Mouse (Mus musculus) right cerebral cortex, adult 2 months (tissue): ENCODE data around the gene Pnp.
"Not testable (repeated sequence)": the region's sequence is repeated elsewhere in the genome, so short reads cannot be mapped to it uniquely, and the experiment has no call there.

Source experiments
- DNase-seq, 2 experiments: peaks; one replicate each; pipeline ENCODE4 v3.0.0; 2021 to 2022; ENCODE audit warnings: low spot score in 2 of 2

The Pnp gene

DNA sequence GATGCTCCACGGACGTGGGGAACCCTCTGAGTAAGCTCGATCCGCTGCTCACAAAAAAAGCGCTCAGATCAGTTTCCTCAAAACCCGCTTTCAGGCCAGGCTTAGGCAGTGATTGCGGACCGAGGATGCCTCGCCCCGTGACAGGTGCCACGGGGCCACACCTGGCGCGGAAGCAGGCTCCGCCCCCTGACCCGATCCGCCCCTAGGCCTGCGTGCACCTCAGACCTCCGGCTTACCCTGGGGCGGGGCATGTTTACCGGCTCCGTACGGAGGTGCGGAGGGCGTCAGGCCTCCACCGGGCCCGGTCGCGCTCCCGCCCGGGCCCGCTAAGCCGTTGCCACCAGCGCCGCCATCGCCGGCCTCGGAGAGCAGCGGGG, 517 bp upstream of the Pnp start:
- peak; percentile 34 to 52 for DNase-seq

DNA sequence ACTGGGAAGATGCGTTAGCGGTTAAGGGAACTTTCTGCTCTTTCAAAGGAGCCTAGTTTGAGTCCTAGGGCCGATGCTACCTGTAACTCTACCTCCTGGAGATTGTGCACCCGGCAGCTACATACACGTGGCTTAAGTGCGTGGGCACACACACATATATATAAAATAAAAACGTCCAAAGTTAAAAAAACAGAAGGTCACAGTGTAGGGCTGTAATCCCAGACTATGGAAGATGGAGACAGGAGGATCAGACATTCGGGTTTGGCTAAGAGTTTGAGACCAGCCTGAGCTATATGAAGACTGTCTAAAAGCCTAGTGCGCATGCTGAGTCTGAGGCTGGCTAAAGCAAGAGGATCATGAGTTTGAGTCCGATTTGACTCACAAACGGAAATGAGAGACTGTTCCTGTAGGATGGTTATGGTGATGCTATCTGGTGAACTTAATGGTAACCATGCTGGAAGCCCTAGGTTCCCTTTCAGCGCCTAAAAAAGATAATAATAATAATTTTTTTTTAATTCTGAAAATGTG, 675 bp downstream of the Pnp start:
- DNase-seq: no peak

DNA sequence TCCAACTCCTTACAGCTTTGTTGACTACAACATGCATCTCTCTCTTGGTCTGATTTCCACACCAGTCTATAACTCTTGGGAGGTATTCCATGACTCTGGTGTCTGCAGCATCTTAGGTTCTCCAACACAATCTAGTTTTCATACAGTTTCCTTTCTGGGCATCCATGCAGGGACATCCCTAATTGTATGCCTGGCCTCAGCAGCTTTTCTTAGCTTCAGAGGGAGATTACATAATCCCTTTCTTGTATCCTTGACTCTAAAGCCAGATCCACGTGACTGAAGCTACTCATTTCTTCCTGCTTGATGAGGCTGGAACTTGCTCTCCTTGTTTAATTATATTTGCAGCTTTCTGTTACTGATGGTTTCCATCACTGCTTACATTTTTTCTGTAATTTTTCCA, 5.8 kb downstream of the Pnp start:
- no peak for DNase-seq

DNA sequence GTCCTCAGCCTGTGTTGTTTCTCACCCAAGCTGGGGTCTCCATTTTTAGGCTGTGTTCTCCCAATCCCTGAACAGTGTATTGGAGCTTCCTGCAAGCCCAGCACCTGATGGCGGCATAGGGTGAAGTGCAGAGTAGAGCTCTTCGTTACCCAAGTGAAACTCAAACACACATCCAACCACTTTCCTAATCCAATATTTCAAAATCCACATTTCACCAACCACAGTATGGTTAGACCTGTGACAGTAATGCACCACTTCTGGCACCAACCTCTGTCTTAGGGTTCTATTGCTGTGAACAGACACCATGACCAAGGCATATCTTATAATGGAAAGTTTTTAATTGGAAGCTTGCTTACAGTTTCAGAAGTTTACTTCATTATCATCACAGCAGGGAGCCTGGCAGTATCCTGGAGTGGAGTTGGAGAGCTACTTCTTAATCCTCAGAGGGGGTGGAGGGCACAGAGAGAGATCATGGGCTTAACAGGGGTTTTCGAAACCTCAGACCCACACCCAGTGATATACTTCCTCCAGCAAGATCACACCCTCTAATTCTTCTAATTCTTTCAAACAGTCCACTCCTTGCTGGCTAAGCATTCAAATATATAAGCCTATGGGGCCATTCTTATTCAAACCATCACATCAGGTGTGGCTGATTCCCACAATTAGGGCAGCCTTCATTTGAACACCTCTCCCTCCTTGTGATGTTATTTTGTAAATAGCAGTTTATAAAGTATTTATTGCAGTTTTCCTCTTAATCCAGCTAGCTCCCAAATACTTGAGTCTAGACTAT, 7.4 kb downstream of the Pnp start:
- DNase-seq: no peak

DNA sequence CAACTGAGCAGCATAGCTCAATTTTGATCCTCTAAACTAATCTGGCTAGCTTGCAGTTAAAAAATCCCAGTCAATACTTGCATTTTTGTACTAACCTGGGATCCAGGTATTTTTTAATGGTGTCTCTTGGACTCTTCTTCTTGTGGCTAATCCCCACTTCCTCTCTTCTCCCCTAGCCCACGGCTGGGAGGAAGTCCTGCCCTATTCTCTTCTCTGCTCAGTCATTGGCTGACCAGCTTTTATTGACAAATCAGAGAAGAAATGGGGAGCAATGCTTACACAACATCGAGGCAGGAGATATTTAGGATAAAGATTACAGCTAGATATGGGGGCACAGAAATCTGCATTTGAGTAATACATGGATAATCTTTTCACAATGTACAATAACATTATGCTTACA, 8.1 kb downstream of the Pnp start:
- no peak for DNase-seq

DNA sequence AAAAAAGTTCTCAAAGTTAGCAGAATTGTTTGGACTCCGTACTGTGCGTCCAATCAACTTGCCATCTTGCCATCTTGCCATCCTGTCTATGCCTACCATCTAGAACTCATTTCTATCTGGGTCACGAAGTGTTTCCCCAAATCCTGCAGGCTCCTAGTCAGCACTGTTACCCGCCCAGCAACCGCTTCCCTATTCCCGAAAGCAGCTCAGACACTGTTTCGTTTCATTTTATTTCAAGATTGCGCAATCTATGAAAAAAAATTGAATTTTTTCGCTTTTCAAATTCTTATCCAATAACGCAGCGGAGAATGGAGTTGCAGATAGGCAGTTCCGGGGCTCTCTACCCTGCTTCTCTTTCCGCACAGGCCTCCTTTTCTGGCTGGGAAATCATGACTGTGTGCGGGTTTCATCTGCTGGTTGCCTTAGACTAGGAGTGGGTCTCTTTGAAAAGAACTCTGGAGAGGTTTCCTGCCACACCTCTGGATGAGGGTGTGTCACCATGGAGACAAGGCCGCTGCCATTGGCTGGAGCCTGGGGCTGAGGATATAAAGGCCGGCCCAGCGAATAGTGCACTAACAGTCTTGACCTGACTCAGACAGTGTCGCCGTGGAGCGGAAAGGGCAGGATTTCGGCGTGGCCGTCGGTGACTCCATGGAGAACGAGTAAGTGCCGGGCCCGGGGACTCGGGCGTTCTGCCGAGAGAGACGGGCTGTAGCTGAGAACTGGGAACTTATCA, 13.2 kb downstream of the Pnp start, which contains the start of gene Gm49342:
Gm49342 (plus strand) TSS at position 586 of the 736 bp plus-strand sequence.
- peak; percentile 83 to 93 for DNase-seq

DNA sequence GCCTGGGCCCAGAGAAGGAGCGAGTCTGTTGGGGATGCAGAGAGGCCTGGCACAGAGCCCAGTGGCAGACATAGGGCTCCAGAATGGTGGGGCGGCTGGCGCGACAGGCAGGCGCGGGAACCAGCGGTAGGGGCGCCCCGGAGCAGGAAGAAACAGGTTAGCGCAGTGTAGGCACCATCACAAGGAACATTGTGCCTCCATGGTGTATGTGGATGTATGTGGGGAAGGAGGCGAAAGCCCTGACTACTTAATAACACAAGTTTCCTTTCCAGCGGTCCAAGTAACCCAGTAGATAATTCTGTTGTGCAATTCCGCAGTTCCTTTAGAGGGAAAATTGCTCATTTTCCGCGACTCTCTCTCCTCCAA, 13.8 kb downstream of the Pnp start:
- not testable (repeated sequence) for DNase-seq

DNA sequence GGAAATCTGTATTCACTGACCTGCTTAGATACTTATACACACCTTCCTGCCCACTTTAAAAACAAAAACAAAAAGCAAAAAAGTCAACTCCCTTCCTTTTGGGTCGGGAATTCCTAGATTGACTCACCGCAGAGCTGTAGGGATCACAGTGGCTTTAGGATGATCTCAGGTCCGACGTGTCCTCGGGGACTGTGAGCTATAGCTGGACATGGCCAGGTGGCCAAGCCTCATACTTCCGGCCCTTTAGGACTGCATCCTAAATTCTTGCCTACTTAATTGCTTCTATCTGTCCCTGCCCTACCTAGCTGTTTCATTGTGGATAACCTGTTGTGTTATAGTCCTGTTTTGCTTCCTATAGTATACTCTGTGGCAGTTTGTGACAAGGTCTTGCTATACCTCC, 14.2 kb downstream of the Pnp start:
- not testable (repeated sequence) for DNase-seq

DNA sequence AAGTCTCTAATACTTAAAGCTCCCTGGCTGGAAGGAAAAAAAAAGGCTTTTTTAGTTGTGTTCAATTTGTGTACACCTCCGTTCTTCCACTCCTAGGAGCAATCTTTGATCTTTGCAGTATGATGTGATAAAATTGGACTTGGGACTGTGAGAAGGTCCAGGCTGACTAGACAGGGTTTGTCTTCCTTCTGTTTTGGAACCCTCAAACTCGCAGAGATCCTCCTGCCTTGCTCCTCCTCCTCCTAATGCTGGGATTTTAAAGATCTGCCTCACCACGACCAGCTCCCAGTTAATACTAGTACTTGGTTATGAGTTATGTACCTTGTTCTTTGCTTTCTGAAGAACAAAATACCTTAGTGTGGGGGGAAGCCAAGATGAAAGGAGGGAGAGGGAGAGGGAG, 14.6 kb downstream of the Pnp start:
- DNase-seq: not testable (repeated sequence)

DNA sequence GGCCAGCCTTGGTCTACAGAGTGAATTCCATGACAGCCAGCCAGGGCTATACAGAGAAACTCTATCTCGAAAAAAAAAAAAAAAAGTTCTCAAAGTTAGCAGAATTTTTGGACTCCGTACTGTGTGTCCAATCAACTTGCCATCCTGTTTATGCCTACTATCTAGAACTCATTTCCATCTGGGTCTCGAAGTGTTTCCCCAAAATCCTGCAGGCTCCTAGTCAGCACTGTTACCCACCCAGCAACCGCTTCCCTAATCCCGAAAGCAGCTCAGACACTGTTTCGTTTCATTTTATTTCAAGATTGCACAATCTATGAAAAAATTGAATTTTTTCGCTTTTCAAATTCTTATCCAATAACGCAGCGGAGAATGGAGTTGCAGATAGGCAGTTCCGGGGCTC, 24.6 kb downstream of the Pnp start:
- DNase-seq: no peak

DNA sequence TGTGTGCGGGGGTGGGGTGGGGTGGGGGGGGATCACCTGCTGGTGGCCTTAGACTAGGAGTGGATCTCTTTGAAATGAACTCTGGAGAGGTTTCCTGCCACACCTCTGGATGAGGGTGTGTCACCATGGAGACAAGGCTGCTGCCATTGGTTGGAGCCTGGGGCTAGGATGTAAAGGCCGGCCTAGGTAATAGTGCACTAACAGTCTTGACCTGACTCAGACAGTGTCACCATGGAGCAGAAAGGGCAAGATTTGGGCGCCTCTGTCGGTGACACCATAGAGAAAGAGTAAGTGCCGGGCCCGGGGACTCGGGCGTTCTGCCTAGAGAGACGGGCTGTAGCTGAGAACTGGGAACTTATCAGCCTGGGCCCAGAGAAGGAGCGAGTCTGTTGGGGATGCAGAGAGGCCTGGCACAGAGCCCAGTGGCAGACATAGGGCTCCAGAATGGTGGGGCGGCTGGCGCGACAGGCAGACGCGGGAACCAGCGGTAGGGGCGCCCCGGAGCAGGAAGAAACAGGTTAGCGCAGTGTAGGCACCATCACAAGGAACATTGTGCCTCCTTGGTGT, 25.1 kb downstream of the Pnp start, which contains the start of gene Pnp2:
Pnp2 (plus strand) TSS at position 51 of the 567 bp plus-strand sequence.
- peak; percentile 35 to 53 for DNase-seq

DNA sequence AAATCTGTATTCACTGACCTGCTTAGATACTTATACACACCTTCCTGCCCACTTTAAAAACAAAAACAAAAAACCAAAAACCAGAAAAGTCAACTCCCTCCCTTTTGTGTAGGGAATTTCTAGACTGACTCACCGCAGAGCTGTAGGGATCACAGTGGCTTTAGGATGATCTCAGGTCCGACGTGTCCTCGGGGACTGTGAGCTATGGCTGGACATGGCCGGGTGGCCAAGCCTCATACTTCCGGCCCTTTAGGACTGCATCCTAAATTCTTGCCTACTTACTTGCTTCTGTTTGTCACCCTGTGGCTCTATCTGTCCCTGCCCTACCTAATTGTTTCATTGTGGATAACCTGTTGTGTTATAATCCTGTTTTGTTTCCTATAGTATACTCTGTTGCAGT, 25.8 kb downstream of the Pnp start:
- not testable (repeated sequence) for DNase-seq

DNA sequence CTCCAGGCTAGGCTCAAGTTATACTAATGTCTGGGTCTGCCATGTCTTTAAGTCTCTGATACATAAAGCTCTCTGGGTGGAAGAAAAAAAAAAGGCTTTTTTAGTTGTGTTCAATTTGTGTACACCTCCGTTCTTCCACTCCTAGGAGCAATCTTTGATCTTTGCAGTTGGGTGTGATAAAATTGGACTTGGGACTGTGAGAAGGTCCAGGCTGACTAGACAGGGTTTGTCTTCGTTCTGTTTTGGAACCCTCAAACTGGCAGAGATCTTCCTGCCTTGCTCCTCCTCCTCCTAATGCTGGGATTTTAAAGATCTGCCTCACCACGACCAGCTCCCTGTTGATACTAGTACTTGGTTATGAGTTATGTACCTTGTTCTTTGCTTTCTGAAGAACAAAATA, 26.3 kb downstream of the Pnp start:
- not testable (repeated sequence) for DNase-seq

DNA sequence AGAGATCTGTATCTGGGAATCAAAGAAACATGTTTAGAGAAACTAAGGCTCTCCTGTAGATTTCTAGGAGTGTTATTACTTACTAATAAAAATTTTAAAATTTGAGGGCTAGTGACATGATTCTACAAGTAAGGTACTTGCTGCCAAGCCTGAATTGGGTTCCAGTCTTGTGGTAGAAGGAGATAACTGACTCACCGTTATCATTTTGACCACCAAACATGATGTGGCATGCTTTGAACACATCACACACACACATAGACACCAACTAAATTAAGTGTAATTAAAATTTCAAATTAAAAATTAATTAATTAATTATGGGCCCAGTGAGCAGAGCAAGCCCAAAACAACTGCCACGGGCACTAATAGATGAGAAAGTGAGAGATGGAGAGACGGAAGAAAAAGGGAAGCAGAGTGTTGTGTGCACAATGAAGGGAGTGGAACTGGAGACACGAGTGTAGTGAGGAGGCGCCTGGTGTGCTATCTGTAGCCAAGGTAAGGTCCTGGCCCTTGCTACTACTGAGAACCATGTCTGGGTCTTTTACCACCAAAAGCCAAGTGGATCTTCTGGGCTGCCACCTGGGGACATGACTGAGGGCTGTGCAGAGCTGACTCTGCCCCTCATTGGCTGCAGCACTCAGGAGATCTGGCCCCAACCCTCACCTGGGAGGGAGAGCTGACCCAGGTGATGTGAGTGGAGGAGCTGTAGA, 27.6 kb downstream of the Pnp start:
- DNase-seq: not testable (repeated sequence)

DNA sequence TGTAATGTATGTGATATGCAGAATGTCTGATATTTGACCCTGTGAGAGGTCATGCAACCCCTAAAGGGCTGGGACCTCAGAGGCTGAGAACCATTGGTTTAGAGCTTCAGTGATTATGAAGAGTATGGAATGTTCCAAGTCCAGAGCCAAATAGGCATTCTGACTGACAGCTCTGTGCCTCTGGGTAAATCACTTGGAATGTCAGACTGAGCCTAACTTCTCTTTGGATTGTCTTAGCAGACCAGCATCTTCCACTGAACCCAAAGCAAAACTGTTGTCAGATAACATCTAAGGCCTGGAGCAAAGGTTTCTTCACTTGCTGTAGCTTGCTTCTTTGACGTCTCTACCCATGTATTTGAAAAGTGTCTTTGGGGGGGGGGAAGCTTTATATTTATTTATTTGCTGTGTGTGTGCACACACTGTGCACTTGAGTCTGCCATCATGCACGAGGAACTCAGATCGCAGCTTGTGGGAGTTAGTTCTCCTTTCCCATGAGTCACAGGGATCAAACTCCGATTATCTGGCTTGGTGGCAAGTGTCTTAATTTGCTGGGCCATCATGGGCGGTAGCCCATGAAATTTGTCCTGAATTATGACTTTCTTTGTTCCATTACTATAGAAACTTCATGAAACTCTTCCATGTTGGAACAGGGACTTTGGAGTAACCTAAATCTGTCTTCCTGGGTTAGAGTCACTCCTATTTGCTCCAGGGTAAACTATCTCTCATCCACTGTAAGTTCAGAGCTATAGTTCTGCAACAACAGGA, 37.5 kb downstream of the Pnp start:
- no peak for DNase-seq

DNA sequence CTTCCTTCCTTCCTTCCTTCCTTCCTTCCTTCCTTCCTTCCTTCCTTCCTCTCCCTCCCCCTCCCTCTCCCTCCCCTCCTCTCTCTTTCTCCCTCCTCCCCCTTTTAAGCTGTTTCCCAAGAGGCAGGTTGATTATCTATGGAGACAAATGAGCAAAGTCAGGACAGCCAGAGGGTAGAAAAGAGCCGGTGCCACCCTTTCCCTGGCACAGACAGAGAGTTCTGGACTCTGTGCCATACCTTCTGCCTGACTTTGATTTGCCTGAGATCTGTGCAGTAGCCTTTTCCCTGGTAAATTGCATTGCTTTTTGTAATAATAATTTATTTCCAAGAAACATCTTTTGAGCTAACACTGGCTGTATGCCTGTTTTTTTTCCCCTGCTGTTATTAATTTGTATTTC, 38.2 kb downstream of the Pnp start:
- no peak for DNase-seq

DNA sequence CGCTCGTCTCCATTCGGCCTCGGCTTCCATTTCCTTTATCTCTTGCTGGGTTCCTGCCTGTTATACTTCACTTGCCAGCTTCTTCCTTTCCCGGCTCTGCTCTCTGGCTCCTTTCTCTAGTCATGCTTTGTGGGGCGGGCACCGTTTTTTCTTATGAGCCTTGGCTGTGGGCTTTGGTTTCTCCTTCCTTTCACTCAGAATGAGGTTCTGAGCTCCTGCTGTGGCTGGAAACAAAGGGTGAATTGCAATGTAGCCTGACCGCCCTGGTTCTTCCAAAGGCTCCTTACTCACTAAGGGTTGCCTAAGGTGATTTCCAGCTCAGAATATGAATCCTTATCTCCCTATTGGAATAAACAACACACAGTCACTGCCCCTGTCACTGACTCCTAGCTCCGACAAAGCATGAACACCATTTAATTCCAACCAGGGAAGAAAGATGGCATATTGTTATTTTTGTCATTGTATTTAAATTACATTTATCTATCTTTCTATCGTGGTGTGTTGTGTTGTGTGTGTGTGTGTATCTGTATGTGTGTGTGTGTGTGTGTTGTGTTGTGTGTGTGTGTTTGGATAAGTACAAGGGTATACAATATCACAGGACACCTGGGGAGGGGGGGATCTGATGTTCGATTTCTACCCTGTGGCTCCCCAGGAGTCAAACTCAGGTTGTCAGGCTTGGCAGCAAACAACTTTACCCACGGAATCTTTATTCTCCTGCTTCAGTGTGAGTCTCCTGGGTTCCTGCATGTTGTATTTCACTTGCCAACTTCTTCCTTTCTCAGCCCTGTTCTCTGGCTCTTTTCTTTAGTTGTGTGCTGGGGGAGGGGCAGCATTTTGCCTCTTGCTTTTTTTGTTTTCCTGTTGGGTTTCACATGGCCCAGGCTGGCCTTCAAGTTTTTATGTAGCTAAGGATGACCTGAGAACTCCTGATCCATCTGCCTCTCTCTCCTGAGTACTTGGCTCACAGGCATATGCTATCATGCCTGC, 39.0 kb downstream of the Pnp start:
- DNase-seq: peak in 1 of 2 experiments; percentile 29

DNA sequence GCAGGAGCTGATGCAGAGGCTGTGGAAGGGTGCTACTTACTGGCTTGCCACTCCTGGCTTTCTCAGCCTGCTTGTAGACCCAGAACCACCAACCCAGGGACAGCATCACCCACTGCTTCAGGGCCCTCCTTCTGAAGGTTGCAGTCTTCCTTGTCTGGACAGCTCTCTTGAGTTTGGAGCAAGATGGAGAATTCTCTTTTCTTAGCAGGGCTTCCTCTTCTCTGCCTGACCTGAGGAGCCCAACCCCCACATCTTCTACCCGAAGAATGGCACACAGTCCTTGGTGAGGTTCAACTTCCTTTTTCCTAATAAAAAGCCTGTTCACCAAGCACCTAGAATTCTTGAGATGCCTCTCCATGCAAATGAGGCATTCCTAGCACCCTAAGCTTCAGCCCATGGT, 39.9 kb downstream of the Pnp start:
- DNase-seq: no peak

DNA sequence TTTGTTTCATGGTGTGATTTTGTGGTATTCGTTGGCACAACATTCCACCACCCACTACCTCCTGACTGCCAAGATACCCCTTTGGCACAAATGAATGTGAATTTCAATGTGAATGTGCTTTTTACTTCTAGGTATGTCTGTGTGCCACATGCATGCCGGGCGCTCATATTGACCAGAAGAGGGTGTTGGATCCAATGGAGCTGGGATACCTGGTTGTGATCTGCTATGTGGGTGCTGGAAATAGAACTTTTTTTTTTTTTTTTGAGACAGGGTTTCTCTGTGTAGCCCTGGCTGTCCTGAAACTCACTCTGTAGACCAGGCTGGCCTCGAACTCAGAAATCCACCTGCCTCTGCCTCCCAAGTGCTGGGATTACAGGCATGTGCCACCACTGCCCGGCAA, 42.2 kb downstream of the Pnp start:
- not testable (repeated sequence) for DNase-seq

DNA sequence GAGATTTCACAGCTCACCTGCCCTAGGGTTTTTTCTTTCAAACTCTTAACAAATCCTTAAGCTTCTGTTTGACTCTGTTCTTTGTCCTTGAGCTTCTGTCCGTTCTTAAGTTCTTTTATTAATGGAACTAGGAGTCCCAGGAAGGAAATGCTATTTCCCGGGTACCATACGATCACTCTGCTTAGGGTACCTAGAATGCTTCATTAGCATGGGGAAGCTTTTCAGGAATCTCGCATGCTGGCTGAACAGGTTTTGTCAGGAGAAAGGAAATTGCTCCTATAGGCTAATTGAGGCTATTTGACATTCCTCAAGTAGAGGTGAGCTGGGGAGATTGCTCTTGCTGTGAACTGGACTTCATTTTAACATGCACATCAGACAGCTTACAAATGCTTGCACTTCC, 42.8 kb downstream of the Pnp start:
- DNase-seq: no peak
